Mouse (Mus musculus): Measurements from ENCODE around the gene Slc11a1. TPM values are rescaled to one million over a fixed set of nuclear protein-coding genes. Genes with fewer than 3 reads are reported as not detected.
A peak's percentile ranks its signal among the peaks of the same experiment; 100 is the strongest.

Gene Slc11a1
- total RNA-seq, 2 experiments from 2014 or later: 3.1 to 3.9 TPM

DNA sequence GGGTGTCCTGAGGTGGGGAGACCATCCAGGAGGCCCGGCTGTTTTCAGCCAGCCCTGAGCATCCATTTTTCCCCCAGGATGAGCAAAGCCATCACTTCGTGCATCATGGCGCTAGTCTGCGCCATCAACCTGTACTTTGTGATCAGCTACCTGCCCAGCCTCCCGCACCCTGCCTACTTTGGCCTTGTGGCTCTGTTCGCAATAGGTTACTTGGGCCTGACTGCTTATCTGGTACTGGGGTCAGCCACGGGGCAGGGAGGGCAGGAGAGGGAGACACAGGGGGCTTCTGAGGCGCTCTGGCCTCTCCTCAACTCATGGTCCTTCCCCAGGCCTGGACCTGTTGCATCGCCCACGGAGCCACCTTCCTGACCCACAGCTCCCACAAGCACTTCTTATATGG, 10.1 kb downstream of the Slc11a1 start:
- Histone ChIP-seq H3K4me3 (no peak overlapping the region), H3K27ac (no peak overlapping the region)
- no peak for TF ChIP-seq CTCF (conservative IDR thresholded peaks at IDR 0.05)
- DNase-seq (ENCODE audit: low spot score in 2 of 2): no peak

DNA sequence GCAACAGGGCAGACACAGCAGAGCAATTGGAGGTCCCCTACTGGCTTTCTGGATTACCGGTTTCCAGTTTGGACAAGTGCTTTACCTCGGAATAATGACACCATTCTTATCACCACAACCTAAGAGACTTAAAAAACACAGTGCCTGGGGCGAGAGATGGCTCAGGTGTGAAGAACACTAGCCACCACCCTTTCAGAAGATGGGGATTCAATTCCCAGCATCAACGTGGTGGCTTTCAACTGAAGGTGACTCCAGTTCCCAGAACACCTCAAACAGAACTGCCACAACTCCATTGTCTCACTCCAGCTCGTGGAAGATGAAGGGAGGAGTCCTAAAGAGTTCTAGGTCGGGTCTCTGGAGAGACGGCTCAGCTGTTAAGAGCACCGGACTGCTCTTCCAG, 10.5 kb downstream of the Slc11a1 start:
- no peak for DNase-seq (ENCODE audit: low spot score in 2 of 2)
- TF ChIP-seq CTCF (conservative IDR thresholded peaks at IDR 0.05): no peak
- Histone ChIP-seq H3K4me3 (no peak overlapping the region), H3K27ac (no peak overlapping the region)

DNA sequence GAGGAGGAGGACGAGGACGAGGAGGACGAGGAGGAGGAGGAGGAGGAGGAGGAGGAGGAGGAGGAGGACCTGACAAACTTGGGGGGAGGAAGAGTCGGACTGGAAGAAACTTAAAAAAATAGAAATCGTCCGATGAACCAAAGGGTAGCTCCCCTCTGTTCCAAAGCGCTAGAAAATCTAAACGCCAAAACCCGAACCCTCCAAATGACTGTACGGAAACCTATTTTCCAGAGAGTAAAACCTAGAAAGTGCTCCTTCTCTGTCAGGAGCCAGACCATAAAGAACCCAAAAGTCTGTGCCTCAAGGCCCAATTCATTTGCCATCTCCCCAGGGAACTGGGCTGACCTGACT, 11.3 kb downstream of the Slc11a1 start:
- Histone ChIP-seq H3K27ac (peak overlapping the region; percentile 96), H3K4me3 (peak overlapping the region; percentile 65)
- TF ChIP-seq CTCF (conservative IDR thresholded peaks at IDR 0.05): no peak
- no peak for DNase-seq (ENCODE audit: low spot score in 2 of 2)

DNA sequence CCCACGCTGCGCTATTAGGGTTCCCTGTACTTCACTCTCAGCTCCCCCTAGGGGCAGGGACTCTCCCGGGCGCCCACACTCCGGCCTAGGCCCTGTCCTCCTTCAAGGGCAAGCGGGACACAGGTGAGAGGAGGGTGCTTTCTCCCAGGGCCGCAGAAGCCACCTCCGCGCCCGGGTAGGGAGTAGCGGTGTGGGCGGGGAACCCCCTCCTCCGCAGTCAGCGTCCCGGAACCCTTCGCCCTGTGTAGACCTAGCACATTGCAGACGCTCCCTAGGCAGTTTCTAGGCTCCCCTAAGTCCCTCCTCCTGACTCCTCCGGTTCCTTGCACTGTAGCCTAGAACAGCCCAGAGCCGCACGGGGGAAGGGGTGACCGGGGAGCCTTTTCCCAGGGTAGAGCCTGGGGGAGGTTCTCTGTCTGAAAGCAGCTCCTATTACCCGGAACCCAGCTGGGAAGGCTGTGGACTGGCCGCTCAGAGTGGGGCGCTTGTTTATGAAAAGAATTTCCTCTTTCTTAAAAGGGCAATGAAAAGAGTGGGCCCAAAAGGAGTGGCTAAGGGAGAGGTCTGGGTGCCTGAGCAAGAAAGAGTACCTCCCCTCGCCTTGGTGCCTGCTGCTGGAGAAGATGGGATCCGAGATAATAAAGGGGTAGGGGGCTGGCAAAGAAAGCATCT, 11.9 kb downstream of the Slc11a1 start:
- Histone ChIP-seq H3K27ac (peak overlapping the region; percentile 96), H3K4me3 (peak overlapping the region; percentile 65)
- TF ChIP-seq CTCF (conservative IDR thresholded peaks at IDR 0.05): peak; percentile 87
- DNase-seq (ENCODE audit: low spot score in 2 of 2): peak; percentile 93

DNA sequence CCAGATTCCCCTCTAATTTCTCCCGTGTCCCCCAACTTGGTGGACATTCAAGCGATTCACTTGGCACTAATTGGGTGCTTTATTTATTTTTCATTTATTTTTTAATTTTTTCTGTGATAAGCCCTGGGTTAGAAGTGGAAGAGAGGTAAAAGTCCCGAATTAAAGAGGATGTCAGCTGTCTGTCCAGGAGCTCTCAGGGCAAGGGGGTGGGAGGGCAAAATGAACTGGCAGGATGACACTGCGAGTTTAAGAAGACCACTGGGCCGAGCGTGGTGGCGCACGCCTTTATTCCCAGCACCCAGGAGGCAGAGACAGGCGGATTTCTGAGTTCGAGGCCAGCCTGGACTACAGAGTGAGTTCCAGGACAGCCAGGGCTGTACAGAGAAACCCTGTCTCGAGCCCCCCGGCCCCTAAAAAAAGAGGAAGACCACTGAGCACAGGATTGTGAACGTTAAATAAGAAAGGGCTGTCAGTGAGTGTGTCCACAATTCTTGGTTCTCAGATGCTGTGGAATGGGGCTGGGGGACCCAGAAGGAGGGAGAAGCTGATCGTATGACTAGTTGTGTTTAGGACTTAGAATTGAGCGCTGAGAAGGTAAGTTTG, 12.5 kb downstream of the Slc11a1 start:
- TF ChIP-seq CTCF (conservative IDR thresholded peaks at IDR 0.05): no peak
- Histone ChIP-seq H3K4me3 (peak overlapping the region; percentile 65), H3K27ac (peak overlapping the region; percentile 96)
- DNase-seq (ENCODE audit: low spot score in 2 of 2): no peak

DNA sequence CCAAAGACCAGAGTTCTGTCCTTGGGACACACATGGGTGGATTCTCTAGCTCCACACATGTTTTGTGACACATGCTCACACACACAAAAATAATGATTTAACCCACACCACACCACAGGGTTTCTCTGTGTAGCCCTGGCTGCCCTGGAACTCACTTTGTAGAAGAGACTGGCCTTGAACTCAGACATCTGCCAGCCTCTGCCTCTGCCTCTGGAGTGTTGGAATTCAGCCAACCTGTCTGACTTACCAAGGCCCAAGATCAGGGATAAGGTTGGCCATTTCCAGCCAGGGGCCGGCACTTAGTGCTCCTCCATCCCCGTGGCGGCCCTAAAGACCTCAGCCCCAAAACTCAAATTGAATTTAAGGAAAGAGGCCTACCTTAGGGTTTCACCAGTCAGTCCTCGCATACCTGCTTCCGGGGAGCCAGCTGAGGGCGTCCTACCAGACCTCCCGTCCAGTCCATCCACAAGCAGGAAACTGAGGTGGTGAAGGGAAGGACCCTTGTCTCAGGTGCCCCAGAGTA, 13.5 kb downstream of the Slc11a1 start:
- Histone ChIP-seq H3K4me3 (no peak overlapping the region), H3K27ac (no peak overlapping the region; the same call in 1 of the 2 replicates)
- no peak for DNase-seq (ENCODE audit: low spot score in 2 of 2)
- TF ChIP-seq CTCF (conservative IDR thresholded peaks at IDR 0.05): no peak

DNA sequence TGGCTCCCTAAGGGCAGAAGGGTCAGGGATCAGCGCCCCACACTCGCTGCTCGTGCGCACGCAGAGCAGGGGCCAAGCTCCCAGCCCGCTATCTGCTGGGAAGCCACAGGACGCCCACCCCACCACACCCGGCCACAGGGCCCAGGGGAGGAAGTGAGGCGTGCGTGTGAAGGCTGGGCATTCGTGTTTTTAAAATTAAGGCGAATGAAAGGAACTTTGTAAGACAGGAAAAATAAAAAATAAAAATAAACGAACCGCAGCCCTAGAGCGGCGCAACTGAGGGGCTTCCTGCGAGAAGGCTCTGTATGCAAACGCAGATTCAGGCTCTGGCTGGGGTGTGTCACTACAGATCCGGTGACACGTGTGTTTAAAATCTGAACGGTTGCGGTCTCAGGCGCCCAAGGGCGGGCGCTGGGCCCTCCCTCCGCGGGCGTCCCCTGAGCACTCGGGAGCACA, 14.9 kb downstream of the Slc11a1 start:
- TF ChIP-seq CTCF (conservative IDR thresholded peaks at IDR 0.05): no peak
- Histone ChIP-seq H3K4me3 (no peak overlapping the region), H3K27ac (peak overlapping the region; percentile 95)
- DNase-seq (ENCODE audit: low spot score in 2 of 2): no peak

DNA sequence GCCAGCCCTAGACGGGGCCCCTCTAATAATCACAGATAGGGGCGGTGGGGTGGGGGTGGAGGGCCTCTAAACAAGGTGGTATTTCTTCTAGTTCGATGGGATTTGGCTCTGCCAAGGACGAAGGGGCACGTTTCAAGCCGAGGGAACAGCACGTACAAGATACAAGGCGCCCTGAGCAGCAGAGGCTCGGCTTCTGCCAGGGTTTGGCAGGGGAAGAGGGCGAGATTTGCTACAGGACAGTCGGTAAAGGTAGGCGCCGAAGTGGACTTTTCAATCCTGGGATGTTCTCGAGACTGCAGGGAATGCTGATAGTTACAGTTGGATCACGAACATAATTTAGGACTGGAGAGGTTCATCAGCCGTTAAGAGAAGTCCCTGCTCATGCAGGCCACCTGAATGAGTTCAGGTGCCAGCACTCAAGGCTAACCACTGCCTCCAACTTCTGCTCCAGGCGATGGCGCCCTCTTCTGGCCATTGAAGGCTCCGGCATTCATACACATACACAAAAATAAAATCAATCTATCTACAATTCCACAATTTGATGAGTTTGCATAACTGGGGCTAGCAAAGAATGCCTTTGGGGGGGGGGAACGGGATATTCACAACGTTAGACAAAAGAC, 15.4 kb downstream of the Slc11a1 start:
- peak; percentile 69 for TF ChIP-seq CTCF (conservative IDR thresholded peaks at IDR 0.05)
- peak overlapping the region; percentile 95 for H3K27ac ChIP-seq
- DNase-seq (ENCODE audit: low spot score in 2 of 2): no peak
- no peak overlapping the region; the same call in 1 of the 2 replicates for H3K4me3 ChIP-seq

DNA sequence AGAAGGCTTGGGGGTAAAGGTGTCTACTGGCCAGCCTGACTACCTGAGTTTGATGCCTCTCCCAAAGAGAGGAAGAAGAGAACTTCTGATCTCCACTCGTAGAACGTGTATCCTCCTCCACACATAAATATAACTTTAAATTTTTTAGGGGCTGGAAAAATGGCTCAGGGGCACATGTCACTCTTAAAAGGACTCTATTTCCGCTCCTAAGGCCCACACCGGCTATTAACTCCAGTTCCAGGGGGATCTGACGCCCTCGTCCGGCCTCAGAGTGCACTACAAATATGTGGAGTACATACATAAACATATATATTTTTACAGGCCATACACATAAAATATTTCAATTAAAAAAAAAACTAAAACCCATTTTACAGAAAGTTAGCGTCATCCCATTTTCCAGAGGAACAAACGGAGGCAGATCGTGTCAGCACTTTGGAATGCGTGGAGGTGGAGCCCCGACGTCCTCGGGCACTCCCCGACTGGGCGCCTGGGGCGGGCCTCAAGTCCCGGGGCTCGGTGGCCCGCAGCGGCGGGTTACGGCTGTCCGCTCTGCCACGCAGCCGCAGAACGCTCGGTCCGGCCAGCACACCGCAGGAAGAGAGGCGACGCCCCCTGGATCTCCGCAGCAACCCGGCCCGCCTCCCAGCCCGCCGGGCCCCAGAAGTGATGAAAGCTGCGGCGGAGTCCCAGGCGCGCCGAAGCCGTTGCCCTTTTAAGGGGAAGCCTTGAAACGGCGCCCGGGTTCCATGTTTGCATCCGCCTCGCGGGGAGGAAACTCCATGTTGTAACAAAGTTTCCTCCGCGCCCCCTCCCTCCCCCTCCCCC, 16.1 kb downstream of the Slc11a1 start, which contains the start of gene Ctdsp1:
TSS of gene Ctdsp1 (plus strand) at position 586 of the 825 bp plus-strand sequence.
- TF ChIP-seq CTCF (conservative IDR thresholded peaks at IDR 0.05): peak; percentile 44
- DNase-seq (ENCODE audit: low spot score in 2 of 2): peak; percentile 95 to 96
- peak within 1 kb of the TSS; percentile 95 for H3K27ac ChIP-seq
- H3K4me3 ChIP-seq: peak within 1 kb of the TSS; percentile 61

DNA sequence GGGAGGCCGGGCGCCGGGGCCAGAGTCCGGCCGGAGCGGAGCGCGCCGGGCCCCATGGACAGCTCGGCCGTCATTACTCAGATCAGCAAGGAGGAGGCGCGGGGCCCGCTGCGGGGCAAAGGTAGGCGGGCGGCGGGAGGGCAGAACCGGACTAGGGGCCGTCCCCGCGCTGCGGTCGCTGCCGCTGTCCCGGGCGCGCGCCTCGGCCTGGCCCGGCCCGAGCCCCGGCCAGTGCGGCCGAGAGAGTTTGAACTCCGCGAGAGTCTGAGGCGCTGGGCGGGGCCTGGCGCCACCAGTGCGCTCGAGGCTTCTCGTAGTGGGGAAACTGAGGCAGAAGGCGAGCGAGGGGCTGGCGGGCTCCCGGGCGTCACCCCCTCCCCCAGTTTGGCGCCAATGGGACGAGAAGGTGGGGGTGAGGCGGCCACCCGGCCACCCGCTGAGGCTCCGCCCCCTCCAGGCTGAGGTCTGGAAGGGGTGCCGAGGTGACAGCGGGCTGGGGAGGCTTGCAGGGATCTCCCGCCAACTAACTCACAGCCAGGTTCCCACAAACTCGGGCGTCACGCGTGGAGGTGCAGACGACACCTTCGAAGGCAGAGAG, 16.9 kb downstream of the Slc11a1 start:
- TF ChIP-seq CTCF (conservative IDR thresholded peaks at IDR 0.05): no peak
- H3K4me3 ChIP-seq: peak overlapping the region; percentile 61
- peak overlapping the region; percentile 95 for H3K27ac ChIP-seq
- DNase-seq (ENCODE audit: low spot score in 2 of 2): peak in 1 of 2 experiments; percentile 36

DNA sequence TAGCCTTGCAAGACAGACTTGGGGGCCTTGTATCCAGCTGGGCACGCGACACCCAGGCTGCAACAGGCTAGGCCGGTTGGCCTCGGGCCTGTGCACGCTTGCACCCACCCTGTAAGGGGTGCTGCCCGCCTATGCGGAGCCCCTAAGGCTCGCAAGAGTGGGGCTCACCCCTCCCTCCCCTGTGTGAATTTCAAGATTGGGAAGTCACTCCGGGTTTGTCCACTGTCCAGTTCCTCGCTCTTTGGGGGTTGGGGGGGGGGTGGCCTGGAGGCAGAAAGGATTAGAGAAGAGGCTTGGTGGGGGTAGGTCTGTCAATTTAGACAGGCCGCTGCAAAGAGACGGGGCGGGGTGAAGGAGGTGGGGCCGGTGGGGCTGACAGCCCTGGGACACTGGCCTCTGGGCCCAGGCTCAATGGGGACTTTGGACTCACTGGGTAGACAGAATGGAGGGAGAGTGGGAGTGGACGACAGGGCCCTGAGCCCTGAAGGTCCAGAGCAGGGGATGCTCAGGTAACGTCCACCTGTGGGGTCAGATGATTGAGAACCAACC, 17.5 kb downstream of the Slc11a1 start:
- TF ChIP-seq CTCF (conservative IDR thresholded peaks at IDR 0.05): no peak
- H3K4me3 ChIP-seq: peak overlapping the region; percentile 61
- no peak for DNase-seq (ENCODE audit: low spot score in 2 of 2)
- H3K27ac ChIP-seq: peak overlapping the region; percentile 95

DNA sequence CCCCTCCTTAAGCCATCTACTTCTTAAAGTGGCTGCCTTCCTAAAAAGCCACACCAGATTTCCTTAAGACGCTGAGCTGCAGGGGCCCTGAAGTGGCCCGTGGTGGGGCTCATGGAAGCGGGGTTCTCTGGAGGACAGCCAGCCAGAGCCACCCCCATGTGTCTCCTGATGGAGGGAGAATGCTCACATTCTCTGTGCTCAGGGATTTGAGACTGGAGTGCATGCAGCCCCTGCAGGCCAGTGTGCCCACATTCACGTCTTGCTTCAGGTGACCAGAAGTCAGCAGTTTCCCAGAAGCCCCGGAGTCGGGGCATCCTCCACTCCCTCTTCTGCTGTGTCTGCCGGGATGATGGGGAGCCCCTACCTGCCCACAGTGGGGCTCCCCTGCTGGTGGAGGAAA, 18.0 kb downstream of the Slc11a1 start:
- H3K4me3 ChIP-seq: peak overlapping the region; percentile 61
- DNase-seq (ENCODE audit: low spot score in 2 of 2): no peak
- TF ChIP-seq CTCF (conservative IDR thresholded peaks at IDR 0.05): peak; percentile 39
- peak overlapping the region; percentile 95; the same call in 1 of the 2 replicates for H3K27ac ChIP-seq
